Mouse (Mus musculus) layer of hippocampus, adult 2 months (tissue): ENCODE measurements at regions not wholly inside any gene's neighbourhood (a gene's known extent, or its start where the extent isn't known, plus 50 kb on each side); places are given as distances from the start of the nearest gene placed in this dataset.
"Not testable (repeated sequence)": the region's sequence is repeated elsewhere in the genome, so short reads cannot be mapped to it uniquely, and the experiment has no call there.

Source experiments
- DNase-seq, 2 experiments: peaks; one replicate each; pipeline ENCODE4 v3.0.0; 2022; ENCODE audit warnings: low spot score in 2 of 2
- H3K27ac ChIP-seq: fragments of 200-600 bp; 2 replicates; pipeline ENCODE4 v1.8.1; 2022
- H3K4me3 ChIP-seq: fragments of 200-600 bp; 2 replicates; pipeline ENCODE4 v1.8.1; 2022; ENCODE audit warnings: mild to moderate bottlenecking
- CTCF ChIP-seq: fragments of 200-600 bp; conservative IDR thresholded peaks from 2 replicates; pipeline ENCODE4 v1.8.1; 2022; ENCODE audit warnings: antibody characterized with exemption, mild to moderate bottlenecking, moderate library complexity

GRCm38 (mm10) chr17:42956588-42956987 is 59.8 kb upstream of the Tnfrsf21 start:
- Histone ChIP-seq H3K4me3 (no peak overlapping the region), H3K27ac (no peak overlapping the region)
- no peak for DNase-seq
- TF ChIP-seq CTCF: no peak

- no peak for DNase-seq
Measured at GRCm38 (mm10) chr17:42954722-42955121, 61.6 kb upstream of the Tnfrsf21 start.

GRCm38 (mm10) chr17:42944453-42944852 is 68.0 kb upstream of the Cd2ap start:
- TF ChIP-seq CTCF: no peak

More at GRCm38 (mm10) chr17:42954722-42955121, 61.6 kb upstream of the Tnfrsf21 start:
- no peak overlapping the region for H3K4me3 ChIP-seq
- H3K27ac ChIP-seq: no peak overlapping the region
- TF ChIP-seq CTCF: no peak

GRCm38 (mm10) chr17:42943272-42943696 is 66.8 kb upstream of the Cd2ap start:
- DNase-seq: peak; percentile 75 to 77
- peak overlapping the region; percentile 37 for H3K4me3 ChIP-seq
- peak; percentile 97 for TF ChIP-seq CTCF
- H3K27ac ChIP-seq: no peak overlapping the region

More at GRCm38 (mm10) chr17:42944453-42944852, 68.0 kb upstream of the Cd2ap start:
- H3K4me3 ChIP-seq: no peak overlapping the region
- no peak overlapping the region for H3K27ac ChIP-seq
- no peak for DNase-seq

GRCm38 (mm10) chr17:42939476-42939875 is 63.0 kb upstream of the Cd2ap start:
- DNase-seq: no peak
- no peak for TF ChIP-seq CTCF

GRCm38 (mm10) chr17:42938579-42938978 is 62.1 kb upstream of the Cd2ap start:
- no peak for DNase-seq
- H3K27ac ChIP-seq: no peak overlapping the region
- H3K4me3 ChIP-seq: no peak overlapping the region
- no peak for TF ChIP-seq CTCF

More at GRCm38 (mm10) chr17:42939476-42939875, 63.0 kb upstream of the Cd2ap start:
- H3K4me3 ChIP-seq: no peak overlapping the region
- H3K27ac ChIP-seq: no peak overlapping the region

GRCm38 (mm10) chr17:42937480-42937879 is 61.0 kb upstream of the Cd2ap start:
- H3K4me3 ChIP-seq, H3K27ac ChIP-seq, DNase-seq: not testable (repeated sequence)

GRCm38 (mm10) chr17:42934068-42934467 is 57.6 kb upstream of the Cd2ap start:
- Histone ChIP-seq H3K27ac (no peak overlapping the region), H3K4me3 (no peak overlapping the region)
- no peak for DNase-seq
- TF ChIP-seq CTCF: no peak

GRCm38 (mm10) chr17:42933335-42934004 is 57.0 kb upstream of the Cd2ap start:
- no peak for DNase-seq
- TF ChIP-seq CTCF: no peak

GRCm38 (mm10) chr17:42927320-42927719 is 50.9 kb upstream of the Cd2ap start:
- DNase-seq: no peak
- no peak for TF ChIP-seq CTCF
- no peak overlapping the region for H3K4me3 ChIP-seq
- no peak overlapping the region for H3K27ac ChIP-seq

More at GRCm38 (mm10) chr17:42933335-42934004, 57.0 kb upstream of the Cd2ap start:
- no peak overlapping the region for H3K27ac ChIP-seq
- H3K4me3 ChIP-seq: no peak overlapping the region
